15 mouse cellular contexts compared by ENCODE assay signal in the genomic region with DNA sequence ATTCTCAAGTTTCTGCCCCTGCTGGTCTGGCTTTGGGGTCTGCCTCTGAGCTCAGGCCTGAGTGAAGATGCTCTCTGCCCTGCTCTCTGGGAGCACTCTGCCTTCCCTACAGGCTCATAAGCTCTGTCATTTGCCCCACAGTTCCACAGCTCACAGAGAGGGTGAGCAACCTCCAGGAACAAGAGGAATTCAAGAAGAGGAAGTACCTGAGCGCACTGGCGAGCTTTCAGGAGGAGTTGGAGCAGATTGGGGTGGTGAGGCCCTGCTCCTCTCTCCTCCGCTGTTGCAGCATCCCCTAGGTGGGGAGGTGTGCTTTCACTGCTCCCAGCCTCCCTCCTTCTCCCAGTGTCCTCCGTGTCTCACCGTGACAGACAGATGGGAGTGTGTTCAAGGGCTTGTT. TPM values are rescaled to one million over a fixed set of nuclear protein-coding genes. Genes with fewer than 3 reads are reported as not detected.
"Had no signal": no experiment of that assay in that cellular context is flagged by ENCODE, and none has a peak within 500 bp of the region (broad histone marks: within the 10 kb centered on the region; RNA-seq: fewer than 3 reads in every experiment).

No protein-coding gene starts in this region.

- ATAC-seq: intestine, postnatal 0 days; liver, postnatal 0 days; midbrain, embryonic 13.5 days; midbrain, embryonic 16.5 days had no signal

- DNase-seq: kidney, adult 2 months; kidney, postnatal 10 days; kidney, postnatal 36 days; left cerebral cortex, postnatal 4 days; liver, postnatal 0 days; lung, embryonic 14.5 days; lung, postnatal 10 days; lung, postnatal 36 days; thymus, adult 2 months; thymus, postnatal 25 days had no signal

RNA-seq across cellular contexts. Expression of a gene that starts 49.9 kb away (rescaled TPM):
- total RNA-seq: layer of hippocampus, postnatal 14 days; left cerebral cortex, postnatal 14 days had no signal
